Mouse (Mus musculus) heart, postnatal 0 days (tissue): Measurements from ENCODE around the gene Gm9936.
A peak's percentile ranks its signal among the peaks of the same experiment; 100 is the strongest.

Source experiments
- CTCF ChIP-seq: IDR thresholded peaks from 2 replicates; pipeline ENCODE4 v1.5.1; 2016; ENCODE audit warnings: antibody characterized with exemption, control low read depth, low read depth
- EP300 ChIP-seq: IDR thresholded peaks from 2 replicates; pipeline ENCODE4 v1.6.1; 2016; ENCODE audit warnings: antibody characterized with exemption, low read depth

DNA sequence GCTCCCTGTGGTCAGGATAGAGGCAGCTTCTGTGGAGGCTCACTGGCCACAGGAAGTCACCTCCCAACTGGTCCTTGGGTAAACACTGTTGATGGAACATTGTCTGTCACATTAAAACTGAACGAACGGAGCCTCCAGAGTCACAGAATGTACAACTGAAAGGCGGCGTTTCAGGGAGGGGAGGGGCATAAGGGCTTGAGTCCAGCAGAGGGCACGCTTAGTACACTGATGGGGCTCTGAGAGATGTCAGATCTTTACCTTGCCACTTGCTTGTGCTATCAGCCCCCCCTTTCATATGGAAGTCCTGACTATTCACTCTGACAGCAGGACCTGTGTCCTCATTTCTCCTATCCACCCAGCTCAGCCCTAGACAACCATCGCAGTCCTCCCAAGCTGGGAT lies 17.4 kb upstream of the Gm9936 start:
- peak; percentile 48 for TF ChIP-seq CTCF
- TF ChIP-seq EP300 = no peak
